Mouse (Mus musculus) monocyte, adult 2 months (primary cell): ENCODE measurements at regions not wholly inside any gene's neighbourhood (a gene's known extent, or its start where the extent isn't known, plus 50 kb on each side); places are given as distances from the start of the nearest gene placed in this dataset.
"Not testable (repeated sequence)": the region's sequence is repeated elsewhere in the genome, so short reads cannot be mapped to it uniquely, and the experiment has no call there.

ENCODE experiments used
- DNase-seq, 2 experiments: peaks; one replicate each; pipeline ENCODE4 v3.0.0; 2022; ENCODE audit warnings: low spot score in 2 of 2, low read depth in 1 of 2

GRCm38 (mm10) chr12:115507285-115507684 lies 540.2 kb upstream of the Zfp386 start:
- not testable (repeated sequence) for DNase-seq

- DNase-seq: not testable (repeated sequence)
Measured at GRCm38 (mm10) chr12:115508615-115509342, 538.7 kb upstream of the Zfp386 start.

GRCm38 (mm10) chr12:115518778-115519541 lies 528.6 kb upstream of the Zfp386 start:
- DNase-seq: not testable (repeated sequence)

GRCm38 (mm10) chr12:115527065-115527464 lies 520.5 kb upstream of the Zfp386 start:
- DNase-seq: no peak

GRCm38 (mm10) chr12:115542482-115542881 lies 505.0 kb upstream of the Zfp386 start:
- DNase-seq: no peak

- not testable (repeated sequence) for DNase-seq
Measured at GRCm38 (mm10) chr12:115566878-115567277, 480.6 kb upstream of the Zfp386 start.

GRCm38 (mm10) chr12:115592985-115593384 lies 454.5 kb upstream of the Zfp386 start:
- not testable (repeated sequence) for DNase-seq

- no peak for DNase-seq
Measured at GRCm38 (mm10) chr12:115603763-115604162, 443.8 kb upstream of the Zfp386 start.

- DNase-seq: no peak
Measured at GRCm38 (mm10) chr12:115604951-115605350, 442.6 kb upstream of the Zfp386 start.

- not testable (repeated sequence) for DNase-seq
Measured at GRCm38 (mm10) chr12:115622564-115623233, 424.8 kb upstream of the Zfp386 start.

GRCm38 (mm10) chr12:115624221-115624620 lies 423.3 kb upstream of the Zfp386 start:
- no peak for DNase-seq

GRCm38 (mm10) chr12:115647599-115647998 lies 399.9 kb upstream of the Zfp386 start:
- no peak for DNase-seq

- DNase-seq: not testable (repeated sequence)
Measured at GRCm38 (mm10) chr12:115648161-115648560, 399.4 kb upstream of the Zfp386 start.

- no peak for DNase-seq
Measured at GRCm38 (mm10) chr12:115655781-115656180, 391.7 kb upstream of the Zfp386 start.

GRCm38 (mm10) chr12:115664081-115664480 lies 383.4 kb upstream of the Zfp386 start:
- DNase-seq: not testable (repeated sequence)

- not testable (repeated sequence) for DNase-seq
Measured at GRCm38 (mm10) chr12:115671683-115672082, 375.8 kb upstream of the Zfp386 start.

GRCm38 (mm10) chr12:115691801-115692200 lies 355.7 kb upstream of the Zfp386 start:
- DNase-seq: no peak

GRCm38 (mm10) chr12:115709813-115710212 lies 337.7 kb upstream of the Zfp386 start:
- DNase-seq: not testable (repeated sequence)

GRCm38 (mm10) chr12:115742039-115742438 lies 305.5 kb upstream of the Zfp386 start:
- not testable (repeated sequence) for DNase-seq

GRCm38 (mm10) chr12:115749586-115749985 lies 297.9 kb upstream of the Zfp386 start:
- not testable (repeated sequence) for DNase-seq

- not testable (repeated sequence) for DNase-seq
Measured at GRCm38 (mm10) chr12:115753135-115753534, 294.4 kb upstream of the Zfp386 start.

- DNase-seq: not testable (repeated sequence)
Measured at GRCm38 (mm10) chr12:115757526-115757925, 290.0 kb upstream of the Zfp386 start.
